Mouse (Mus musculus): ENCODE results near the gene Esyt1.
A peak's percentile ranks its signal among the peaks of the same experiment; 100 is the strongest.
"Not testable (repeated sequence)": the region's sequence is repeated elsewhere in the genome, so short reads cannot be mapped to it uniquely, and the experiment has no call there.

Gene Esyt1

DNA sequence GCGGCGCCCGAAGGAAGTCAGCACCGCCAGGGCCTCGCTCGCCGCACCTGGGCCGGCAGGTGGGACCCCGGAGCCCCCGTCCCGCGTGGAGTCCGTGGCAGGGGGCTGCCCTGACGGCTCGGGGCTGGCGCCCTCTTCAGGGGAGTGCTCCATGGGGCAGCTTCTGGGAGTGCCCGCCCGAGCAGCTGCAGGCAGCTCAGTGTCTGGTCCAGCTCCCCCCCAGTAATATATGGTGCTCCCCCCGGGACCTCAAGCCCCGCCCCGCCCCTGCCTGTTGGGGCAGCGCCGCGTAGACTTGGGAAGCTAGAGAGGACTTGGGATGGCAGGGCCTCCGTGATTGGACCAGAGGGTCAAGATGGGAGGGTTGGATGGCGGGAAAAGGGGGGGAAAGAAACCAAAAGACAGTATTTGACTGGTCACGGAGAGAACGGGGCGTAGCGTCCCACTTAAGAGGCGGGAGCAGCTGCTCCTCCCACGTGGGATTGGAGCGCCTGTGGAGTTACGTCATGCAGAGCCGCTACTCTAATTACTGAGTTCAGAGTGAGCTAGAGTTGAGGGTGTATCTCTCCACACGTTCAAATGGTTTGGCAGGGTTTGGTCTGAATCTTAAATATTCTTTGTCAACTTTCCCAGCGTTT, at the start of gene Esyt1:
Gene Esyt1 (minus strand): TSS at position 201 of the 638 bp plus-strand sequence.
- DNase-seq (ENCODE audit: low read depth, low spot score) = peak; percentile 100

DNA sequence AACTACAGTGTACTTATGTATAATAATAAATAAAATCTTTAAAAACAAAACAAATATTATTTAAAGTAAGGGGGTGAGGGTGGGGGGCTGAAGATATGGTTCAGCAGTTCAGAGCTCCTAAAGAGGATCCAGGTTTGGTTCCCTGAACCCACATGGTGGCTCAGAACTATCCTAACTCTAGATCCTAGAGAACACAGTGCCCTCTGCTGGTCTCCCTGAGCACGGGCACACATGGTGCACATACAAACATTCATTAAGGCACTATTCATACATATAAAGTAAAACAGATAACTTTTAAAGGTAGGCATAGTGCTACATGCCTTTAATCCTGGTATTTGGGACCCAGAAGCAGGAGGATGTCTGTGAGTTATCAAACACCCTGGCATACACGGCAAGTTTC, 49.4 kb upstream of the Esyt1 start:
- DNase-seq (ENCODE audit: low read depth, low spot score) = peak; percentile 45

DNA sequence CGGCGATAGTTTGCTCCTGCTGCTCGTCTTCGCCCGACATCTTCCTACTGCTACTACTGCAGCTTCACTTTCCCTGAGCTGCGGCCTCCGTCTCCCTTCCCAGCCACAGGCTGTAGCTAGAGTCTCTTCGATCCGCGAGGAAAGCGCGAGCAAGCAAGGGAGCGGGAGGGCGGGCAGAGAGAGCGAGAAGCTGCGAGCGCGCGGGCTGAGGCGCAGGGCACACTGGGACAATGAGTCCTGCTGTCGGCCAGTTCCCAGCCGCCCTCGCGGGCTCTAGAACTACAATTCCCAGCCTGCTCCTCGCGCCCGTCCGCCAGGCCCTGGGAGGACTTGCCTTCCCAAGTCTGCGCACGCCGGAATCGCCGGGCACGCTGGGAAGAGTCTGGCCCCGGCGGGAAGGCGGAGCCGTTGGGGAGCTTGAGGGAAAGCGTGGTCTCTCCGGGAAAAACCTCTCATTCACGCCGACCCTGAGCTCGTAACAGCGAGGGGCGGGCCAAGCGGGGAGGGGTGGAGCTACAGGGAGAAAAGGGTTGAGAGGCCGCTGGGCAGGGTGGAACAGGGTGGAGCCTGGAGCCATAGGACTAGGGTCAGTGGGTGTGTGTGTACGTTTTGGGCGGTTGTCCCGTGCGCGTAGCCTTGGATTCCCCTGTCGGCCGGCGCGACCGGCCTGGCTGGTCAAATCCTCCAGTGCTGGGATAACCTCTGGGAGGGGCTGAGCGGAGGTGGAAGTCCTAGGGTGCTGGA, 40.3 kb upstream of the Esyt1 start, which contains the start of gene Pa2g4:
Gene Pa2g4 (minus strand): TSS at position 200 of the 744 bp plus-strand sequence.
- DNase-seq (ENCODE audit: low read depth, low spot score) = peak; percentile 98

DNA sequence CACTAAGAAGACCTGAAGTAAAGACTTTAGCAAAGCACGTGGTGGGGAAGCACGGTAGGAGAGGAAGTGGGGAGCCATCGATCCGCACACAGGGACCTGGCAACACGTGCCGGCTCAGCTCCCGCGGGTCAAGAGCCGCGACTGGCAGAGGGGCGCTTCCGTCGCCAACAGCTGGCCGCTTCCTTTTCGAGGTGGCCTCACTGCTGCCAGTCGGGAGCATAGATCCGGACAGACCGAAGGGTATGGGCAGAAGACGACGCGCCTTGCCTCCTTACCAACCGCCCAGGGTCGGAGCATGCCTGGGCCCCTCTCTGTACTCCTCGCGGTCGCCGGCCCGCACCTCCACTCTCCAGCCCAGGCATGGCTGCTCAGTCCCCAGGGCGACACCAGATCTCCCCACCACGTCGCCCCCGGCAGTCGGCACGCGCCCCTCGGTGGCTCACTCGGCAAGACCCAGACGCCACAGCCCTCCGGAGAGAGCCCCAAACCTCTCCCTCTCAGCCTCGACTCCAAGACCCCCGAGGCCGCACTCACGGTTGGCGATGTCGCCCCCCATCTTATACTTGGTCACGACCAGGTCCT, 39.6 kb upstream of the Esyt1 start:
- peak; percentile 77 for DNase-seq (ENCODE audit: low read depth, low spot score)

DNA sequence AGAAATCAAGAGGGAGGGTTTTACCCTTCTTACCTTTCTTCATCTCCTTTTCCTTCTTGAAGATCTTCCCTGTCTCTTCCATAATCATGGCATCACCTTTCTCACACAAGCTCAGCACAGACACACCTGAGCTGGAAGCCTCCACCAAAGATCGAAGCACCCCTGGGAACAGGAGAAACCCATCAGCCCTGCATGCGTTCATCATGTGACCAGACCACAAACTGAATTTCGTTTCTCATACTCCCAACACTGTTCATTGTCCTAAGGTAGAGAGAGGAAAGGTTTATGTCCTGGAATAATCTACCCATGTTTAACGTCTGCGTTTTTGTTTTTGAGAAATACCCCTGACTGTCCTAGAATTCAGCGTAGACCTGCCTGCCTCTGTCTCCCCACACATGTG, 37.9 kb upstream of the Esyt1 start:
- DNase-seq (ENCODE audit: low read depth, low spot score) = no peak

DNA sequence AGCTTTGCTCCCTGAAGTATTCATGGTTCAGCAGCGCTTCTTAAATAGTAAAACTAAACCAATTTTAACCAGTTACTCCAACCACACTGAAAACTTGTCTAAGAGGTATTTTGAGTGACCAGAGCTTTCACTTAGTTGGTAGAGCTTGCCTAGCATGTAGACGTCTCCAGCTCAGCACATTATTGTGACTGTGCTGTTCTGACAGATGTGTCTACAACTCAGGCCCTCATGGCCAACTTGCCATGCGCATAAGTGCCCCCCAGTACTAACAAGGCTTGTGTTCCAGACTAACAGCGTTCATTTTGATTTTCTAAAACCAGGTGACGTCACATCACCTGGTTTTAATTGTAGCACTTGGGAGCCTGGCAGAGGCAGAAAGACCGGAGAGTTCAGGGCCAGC, 31.3 kb upstream of the Esyt1 start:
- DNase-seq (ENCODE audit: low read depth, low spot score) = no peak

DNA sequence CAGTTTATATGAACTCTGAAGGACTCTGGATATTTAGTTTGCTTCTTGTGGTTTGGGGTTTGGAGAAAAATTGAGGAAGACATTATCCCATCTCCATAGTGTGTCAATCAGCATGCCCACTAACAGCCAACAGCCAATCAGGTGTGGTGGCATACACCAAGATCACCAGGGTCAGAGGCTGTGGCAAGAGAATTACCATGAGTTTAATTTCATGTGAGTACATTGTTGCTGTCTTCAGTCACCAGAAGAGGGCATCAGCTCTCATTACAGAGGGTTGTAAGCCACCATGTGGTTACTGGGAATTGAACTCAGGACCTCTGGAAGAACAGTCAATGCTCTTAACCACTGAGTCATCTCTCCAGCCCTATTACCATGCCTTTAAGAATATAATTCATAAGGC, 30.6 kb upstream of the Esyt1 start:
- DNase-seq (ENCODE audit: low read depth, low spot score) = peak; percentile 57

DNA sequence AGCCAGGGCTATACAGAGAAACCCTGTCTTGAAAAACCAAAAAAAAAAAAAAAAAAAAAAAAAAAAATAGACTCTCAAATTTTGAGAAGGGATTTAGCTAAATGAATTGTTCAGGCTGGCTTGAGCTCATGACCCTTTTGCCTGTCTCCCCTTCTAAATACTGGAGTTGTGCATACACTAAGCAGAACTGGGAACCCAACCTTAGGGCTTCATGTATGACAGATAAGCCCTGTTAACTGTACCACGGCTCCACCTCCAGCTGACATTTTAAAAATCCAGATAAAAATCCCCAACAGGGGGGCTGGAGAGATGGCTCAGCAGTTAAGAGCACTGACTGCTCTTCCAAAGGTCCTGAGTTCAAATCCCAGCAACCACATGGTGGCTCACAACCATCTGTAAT, 29.9 kb upstream of the Esyt1 start:
- DNase-seq (ENCODE audit: low read depth, low spot score) = not testable (repeated sequence)

DNA sequence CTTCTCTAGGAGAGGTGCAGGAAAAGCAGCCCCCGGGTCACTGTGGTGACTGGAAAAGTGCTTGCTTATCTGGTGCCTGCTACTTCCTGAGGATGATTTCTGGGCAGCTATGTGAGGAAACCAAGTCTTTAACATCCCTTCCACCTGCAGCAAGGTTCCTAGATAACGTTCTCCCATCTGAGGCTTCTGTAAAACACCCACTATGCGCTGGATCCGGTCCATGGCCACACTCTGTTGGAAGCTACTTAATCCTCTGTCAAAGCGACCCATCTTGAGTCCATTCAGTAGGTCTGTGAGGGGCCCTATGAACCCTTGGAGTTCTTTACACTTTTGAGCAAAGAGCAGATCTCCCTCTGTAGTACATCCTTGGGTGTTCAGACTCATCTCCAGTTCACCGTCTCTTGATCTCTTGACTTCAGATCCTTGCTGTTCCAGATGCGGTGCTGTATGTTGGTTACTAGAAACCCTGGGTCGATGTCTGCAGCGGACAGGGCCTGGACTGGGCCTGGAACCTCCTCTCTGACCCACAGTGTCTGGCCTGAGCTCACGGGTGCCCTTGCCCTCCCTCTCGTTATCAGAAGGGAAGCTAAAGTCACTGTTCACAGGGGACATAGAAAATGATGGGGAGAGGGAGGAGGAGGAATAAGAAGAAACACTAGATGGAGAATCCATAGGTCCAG, 24.6 kb upstream of the Esyt1 start:
- DNase-seq (ENCODE audit: low read depth, low spot score) = not testable (repeated sequence)

DNA sequence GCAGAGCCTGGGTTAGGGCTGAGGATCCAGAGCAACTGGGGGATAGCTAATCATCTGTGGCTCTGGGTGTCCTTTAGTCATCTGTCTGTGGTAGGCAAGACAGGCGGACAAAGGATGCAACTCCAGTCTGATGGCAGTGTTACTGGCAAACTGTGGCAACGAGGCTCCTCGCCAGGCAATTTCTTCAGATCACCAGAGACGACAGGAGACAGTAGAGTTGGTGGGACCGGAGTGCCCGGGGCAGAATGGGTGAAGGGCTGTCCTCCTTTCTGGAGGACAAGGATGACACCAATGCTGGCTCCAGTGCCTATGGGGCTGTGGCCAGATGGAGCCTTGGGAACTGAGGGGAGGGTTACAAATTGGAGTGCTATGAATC, 24.0 kb upstream of the Esyt1 start:
- not testable (repeated sequence) for DNase-seq (ENCODE audit: low read depth, low spot score)

DNA sequence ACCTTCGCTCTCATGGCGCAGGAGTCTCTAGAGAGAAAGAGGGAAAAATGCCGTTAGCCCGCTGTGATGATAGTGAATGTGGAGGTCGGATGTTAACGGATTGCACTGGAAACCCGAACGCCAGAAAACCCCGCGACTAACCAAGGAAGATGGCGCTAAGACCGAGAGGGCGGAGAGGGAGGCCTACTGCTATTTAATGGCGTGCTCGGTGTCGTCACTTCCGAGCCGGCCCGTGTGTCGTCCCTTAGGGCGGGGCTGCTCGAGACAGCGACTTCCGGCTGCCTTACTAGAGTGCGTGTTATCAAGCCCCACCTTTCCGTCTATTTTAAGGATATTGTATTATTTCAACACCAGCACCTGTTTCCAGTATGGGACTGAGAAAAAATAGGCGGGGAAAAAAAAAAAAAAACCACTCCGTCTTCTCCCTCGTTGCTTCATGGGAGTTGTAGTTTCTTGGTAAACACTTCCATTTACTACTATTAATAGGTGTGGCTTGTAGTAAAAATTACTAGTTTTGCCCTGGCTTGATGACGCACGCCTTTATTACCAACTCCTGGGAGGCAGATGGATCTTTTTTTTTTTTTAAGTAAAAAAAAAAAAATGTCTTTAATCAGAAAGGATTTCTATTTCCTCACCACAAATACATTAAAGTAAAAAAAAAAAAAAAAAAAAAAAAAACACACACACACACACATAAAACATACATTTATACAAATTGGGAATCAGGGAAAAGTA, 23.4 kb upstream of the Esyt1 start, which contains the start of gene Rpl41:
Gene Rpl41 (minus strand): TSS at position 359 of the 735 bp plus-strand sequence.
- DNase-seq (ENCODE audit: low read depth, low spot score) = peak; percentile 98

DNA sequence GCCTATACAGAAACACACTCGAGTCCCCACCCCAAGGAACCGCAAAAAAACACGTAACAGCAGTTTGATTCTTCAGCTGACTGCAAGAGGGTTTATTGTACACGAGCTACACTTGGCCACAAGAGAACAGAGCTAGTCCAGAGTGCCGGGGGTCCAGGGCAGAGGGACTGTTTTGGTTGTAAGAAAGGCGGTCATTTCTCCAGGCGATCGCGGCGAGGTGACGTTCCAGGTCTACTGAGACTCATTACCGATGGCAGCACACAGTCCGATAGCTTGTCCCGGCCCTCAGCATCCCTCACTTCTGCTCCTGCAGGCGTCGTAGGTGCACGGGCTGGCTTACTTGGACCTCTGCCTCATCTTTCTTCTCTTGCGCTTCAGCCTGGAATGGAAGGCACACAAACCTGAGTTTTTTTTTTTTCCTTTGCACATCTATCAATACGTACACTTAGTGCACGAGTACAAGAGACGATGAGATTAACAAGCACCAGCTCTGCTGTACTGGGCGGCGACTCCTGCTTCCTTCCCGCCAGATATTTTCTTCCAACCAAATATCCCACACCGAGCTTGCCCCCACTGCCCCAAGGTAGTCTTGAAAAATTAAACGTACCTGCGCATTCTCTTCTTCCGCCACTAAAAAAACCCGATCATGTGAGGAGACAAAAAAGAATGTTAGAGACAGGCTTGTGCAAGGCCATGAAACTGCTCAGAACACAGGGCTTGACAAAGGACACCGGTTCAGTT, 22.6 kb upstream of the Esyt1 start:
- DNase-seq (ENCODE audit: low read depth, low spot score) = not testable (repeated sequence)

DNA sequence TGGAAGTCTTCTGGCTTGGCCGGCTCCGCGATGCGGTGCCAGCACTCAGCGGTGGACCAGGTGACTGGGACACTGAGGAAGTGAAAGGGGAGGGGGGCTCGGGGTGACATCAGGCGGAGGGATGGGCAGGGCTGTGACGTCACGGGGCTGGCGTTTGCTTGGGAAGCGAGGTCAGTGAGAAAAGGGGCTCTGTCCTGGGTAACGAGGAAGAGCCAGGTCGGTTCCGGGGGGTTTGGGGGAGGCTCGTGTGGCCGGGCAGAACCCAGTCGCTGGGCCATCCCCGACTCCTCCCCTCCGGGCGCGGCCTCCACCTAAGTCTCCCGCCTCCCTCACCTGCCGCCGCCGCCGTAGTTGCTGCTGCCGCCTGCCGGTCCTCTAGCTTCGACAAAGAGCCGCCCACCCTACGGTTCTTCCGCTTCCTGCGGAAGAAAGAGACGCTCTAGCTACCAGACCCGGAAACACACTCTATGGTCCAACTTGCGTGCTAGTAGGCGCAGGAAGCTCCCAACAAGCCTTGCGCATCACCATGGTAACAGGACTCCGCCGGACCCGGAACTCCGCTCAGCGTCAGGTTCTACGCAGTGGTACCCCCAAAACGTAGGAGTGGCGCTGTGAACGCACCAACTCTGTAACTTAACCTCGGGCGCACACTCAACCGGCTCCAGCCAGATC, 21.8 kb upstream of the Esyt1 start, which contains the start of gene Zc3h10:
Gene Zc3h10 (minus strand): TSS at position 414 of the 672 bp plus-strand sequence.
- DNase-seq (ENCODE audit: low read depth, low spot score) = peak; percentile 100

DNA sequence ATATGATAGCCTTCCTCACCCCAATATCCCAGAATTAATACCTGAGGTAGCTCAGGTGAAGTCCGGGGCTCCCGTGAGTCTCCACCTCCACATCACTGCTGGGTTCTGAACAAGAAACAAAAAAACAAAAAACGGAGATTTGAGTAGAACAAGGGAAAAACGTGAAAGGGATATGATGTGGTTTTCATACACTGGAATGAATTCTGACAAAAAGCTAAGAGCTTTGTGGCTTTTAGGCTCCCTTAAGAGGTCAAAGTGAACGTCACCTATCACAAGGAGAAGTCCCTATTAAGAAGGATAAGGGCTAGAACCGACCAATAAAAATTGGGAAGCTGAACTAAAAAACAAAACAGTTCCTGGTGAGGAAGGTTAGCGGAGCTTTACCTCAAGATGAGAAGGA, 21.1 kb upstream of the Esyt1 start:
- DNase-seq (ENCODE audit: low read depth, low spot score) = no peak

DNA sequence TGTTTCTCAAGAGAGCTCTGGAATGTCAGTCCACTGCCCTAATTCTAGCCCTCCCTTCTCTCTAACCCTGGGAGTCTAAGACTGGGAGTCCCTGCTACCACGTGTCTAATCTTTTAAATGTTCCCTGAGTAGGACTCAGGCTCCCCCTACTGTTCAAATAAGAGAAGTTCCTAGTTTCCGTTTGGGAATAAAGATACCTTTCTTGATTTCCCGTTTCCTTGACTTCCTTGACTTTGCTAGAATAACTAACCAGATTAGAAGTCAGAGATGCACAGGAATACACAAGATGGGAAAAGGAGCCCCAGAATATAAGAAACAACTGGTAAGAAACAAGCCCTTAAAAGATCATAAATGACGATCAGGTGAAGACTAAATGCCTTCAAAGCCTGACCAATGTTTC, 20.7 kb upstream of the Esyt1 start:
- DNase-seq (ENCODE audit: low read depth, low spot score) = peak; percentile 72

DNA sequence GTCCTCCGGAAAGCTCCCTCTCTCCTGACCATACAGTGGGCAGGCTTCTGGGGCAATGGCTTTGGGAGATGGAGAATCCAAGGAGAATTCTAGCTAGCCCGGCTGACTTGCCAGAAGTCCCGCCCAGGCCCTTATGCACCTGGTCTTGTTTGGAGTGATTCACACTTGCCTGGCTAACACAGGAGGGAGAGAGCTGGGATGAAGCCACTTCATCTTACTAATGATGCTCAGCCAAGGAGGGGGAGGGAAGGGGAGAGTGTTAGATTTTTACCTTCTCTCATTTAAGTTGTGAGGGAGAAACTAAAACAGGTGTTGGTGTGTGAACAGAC, 19.9 kb upstream of the Esyt1 start:
- no peak for DNase-seq (ENCODE audit: low read depth, low spot score)

DNA sequence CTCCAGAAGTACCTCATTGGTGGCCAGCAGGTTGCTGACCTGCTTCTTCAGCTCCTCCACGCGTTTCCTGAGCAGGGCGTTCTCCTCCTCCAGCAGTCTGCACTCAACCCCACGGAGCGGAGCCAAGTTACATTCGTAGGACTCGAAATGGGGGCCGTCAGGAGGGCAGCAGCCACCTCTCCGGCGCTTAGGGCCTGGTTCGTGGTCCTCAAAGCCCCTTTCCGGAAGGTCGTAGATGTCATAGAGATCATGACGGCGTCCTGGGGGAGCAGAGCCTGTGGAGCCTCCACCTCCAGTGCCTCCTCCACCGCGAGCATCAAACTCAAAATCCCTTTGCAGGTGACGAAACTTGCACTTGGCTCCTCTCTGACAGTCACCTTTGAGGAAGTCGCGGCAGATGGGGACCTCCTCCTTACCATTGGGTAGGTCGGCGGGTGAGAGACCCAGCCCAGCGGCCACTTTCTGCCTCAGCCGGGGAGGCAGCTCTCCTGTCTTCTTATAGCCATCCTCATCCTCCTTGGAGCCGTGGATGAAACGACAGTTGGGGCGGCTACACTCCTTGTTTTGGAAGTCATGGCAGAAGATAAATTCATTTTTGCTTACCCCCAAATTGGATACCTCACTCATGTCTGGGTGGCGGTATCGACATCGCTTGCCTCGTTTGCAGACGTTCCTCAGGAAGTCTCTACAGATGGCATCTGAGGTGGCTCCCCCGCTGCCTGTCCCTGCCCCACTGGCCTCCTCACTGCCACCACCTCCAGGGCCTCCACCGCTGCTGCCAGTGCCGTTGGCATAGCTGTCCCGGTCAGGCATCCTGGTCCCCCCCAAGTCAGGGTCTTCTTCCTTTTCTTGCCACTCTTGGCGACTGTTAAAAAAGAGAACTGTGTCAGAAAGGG, 19.3 kb upstream of the Esyt1 start:
- no peak for DNase-seq (ENCODE audit: low read depth, low spot score)

DNA sequence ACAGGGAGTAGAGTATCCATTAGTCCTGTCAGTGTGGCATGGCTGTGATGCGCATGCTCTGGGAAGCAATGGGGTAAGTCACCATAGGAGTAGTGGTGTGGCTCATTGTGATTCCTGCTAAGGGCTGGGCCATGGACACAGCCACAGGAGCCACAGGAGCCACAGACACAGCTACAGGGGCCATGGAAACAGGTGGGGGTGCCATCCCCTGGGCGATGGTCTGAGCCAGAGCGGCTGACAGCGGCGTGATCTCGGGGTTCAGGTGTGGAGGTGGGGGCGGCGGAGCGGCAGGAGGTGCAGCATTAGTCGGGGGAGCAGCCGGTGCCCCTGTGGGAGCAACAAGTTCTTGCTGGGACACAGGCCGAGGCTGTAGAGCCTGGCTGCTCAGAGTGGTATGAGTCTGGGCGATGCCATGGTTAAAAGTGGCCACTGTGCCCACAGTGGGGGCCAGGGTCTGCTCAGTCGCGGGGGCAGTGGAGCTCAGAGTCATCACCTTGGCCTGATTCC, 18.5 kb upstream of the Esyt1 start:
- DNase-seq (ENCODE audit: low read depth, low spot score) = no peak

DNA sequence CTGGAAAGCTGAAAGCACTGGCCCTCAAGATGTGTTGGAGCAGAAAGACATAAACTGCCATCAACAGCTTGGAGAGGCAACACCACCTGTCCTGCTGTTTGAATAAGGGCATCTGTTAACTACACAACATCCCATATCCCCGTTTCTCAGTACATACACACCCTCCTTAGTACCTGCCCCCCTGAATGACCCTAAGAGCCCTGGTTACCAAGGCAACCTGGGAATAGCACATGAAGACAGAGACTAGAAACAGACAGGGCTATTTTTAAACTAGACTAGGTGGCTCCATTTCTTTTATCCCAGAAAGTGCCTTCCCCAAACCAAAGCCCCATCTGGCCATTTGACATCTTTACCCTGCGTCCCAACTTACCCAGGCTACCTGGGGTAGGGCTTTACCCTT, 17.4 kb upstream of the Esyt1 start:
- DNase-seq (ENCODE audit: low read depth, low spot score) = no peak

Measured in A20 (cell line).